Mouse (Mus musculus) lung, adult 2 months (tissue): ENCODE measurements around the gene Agap1.

Experiments used
- CTCF ChIP-seq: fragments of 200-500 bp; IDR thresholded peaks from 2 replicates; pipeline ENCODE4 v1.5.1; 2011; ENCODE audit warnings: mild to moderate bottlenecking, low read length, control low read depth; ENCODE audit not compliant: insufficient read depth
- POLR2A ChIP-seq: fragments of 200-500 bp; IDR thresholded peaks from 2 replicates; pipeline ENCODE4 v1.6.1; 2011; ENCODE audit warnings: low read depth, mild to moderate bottlenecking, control low read depth, low read length, borderline replicate concordance; ENCODE audit errors: extremely low read depth

- TF ChIP-seq POLR2A (no peak), CTCF (no peak)
These were observed 393.9 kb downstream of the Agap1 start for GRCm38 (mm10) chr1:89848356-89849039.
